Mouse (Mus musculus) stomach, embryonic 14.5 days (tissue): ENCODE measurements around the gene Ddit4l. TPM values are rescaled to one million over a fixed set of nuclear protein-coding genes. Genes with fewer than 3 reads are reported as not detected.

ENCODE experiments used
- ATAC-seq: fragments of 200-750 bp; cut with Nextera tagmentation; 2 replicates; pipeline ENCODE4 v1.8.0; 2017; ENCODE audit warnings: low read depth, moderate TSS enrichment; ENCODE audit not compliant: insufficient number of reproducible peaks, insufficient read depth, low FRiP score
- H3K27ac ChIP-seq: fragments of 300-500 bp; sonication (generic); 2 replicates; pipeline ENCODE4 v1.5.1; 2014; ENCODE audit warnings: mild to moderate bottlenecking, low read length, moderate library complexity, mixed read lengths
- H3K27me3 ChIP-seq: fragments of 300-500 bp; sonication (generic); 2 replicates; pipeline ENCODE4 v1.6.1; 2014; ENCODE audit warnings: low read length, control low read depth, mixed read lengths; ENCODE audit not compliant: control insufficient read depth, insufficient read depth
- H3K36me3 ChIP-seq: fragments of 300-500 bp; sonication (generic); 2 replicates; pipeline ENCODE4 v1.6.1; 2014; ENCODE audit warnings: mild to moderate bottlenecking, control low read depth, low read length, moderate library complexity, mixed read lengths; ENCODE audit not compliant: control insufficient read depth, insufficient read depth
- H3K4me1 ChIP-seq: fragments of 300-500 bp; sonication (generic); 2 replicates; pipeline ENCODE4 v1.6.1; 2014; ENCODE audit warnings: low read length, control low read depth, mixed read lengths; ENCODE audit not compliant: control insufficient read depth, insufficient read depth
- H3K4me2 ChIP-seq: fragments of 300-500 bp; sonication (generic); replicated peaks from 2 replicates; pipeline ENCODE4 v1.6.1; 2014; ENCODE audit warnings: low read depth, low read length, control low read depth
- H3K4me3 ChIP-seq: fragments of 300-500 bp; sonication (generic); 2 replicates; pipeline ENCODE4 v1.5.1; 2014; ENCODE audit warnings: low read depth, low read length, control low read depth
- H3K9ac ChIP-seq: fragments of 300-500 bp; sonication (generic); replicated peaks from 2 replicates; pipeline ENCODE4 v1.6.1; 2014; ENCODE audit warnings: low read depth, mild to moderate bottlenecking, control low read depth, low read length, moderate library complexity, mixed read lengths
- H3K9me3 ChIP-seq: fragments of 300-500 bp; sonication (generic); 2 replicates; pipeline ENCODE4 v1.6.1; 2016; ENCODE audit warnings: low read depth, low read length, control low read depth; ENCODE audit not compliant: control insufficient read depth
- WGBS: fragments of 180-500 bp; shearing (Covaris S2); extraction: QIAGEN DNeasy Blood & Tissue Kit; methylation state at CpG from one replicate; pipeline ENCODE4 v1.1.7; 2014; 5-methylcytosine and 5-hydroxymethylcytosine counted together
- polyA plus RNA-seq: library from polyadenylated mRNA; unstranded; fragments of >200 nt; fragmentation: Nextera tagmentation; extraction: Ambion mirVana; gene quantifications from 2 replicates; pipeline ENCODE4 v1.2.1, GENCODE M21; 2014

Ddit4l gene
- polyA plus RNA-seq, 1 experiment from 2014 or later: 3.8 TPM

GRCm38 (mm10) chr3:137611981-137612380, 9.4 kb upstream of the Ddit4l start:
- WGBS: 51% methylated on average over 2 of the region's 2 CpGs
- no peaks in the 10 kb centered on the region for H3K4me1 ChIP-seq
- H3K4me3 ChIP-seq: no peak overlapping the region
- H3K27me3 ChIP-seq: no peaks in the 10 kb centered on the region
- no peaks in the 10 kb centered on the region for H3K9me3 ChIP-seq
- ATAC-seq: no peak
- no peak overlapping the region for H3K9ac ChIP-seq
- no peaks in the 10 kb centered on the region for H3K36me3 ChIP-seq
- no peak overlapping the region for H3K4me2 ChIP-seq
- no peak overlapping the region for H3K27ac ChIP-seq

DNA sequence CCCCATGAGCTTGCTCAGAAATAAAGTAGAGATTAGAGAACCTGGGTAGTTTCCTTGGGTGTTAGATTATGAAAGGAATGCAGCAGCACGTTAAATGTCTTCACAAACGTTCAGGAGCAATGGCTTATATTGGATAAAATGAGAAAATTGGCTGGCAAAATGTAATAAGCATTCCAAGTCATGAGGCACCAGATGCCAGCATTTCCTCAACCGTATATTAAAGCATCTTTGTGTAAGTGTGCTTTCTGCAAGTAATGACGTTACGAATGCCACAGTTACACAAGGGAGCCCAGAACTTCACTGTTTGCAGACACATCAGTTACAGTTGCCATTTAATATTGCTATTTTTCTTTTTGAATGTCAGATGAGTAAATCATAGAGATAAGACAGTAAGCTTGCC, 872 bp upstream of the Ddit4l start:
- H3K9ac ChIP-seq: no peak overlapping the region
- WGBS: 83% methylated on average over 5 of the region's 5 CpGs
- H3K4me1 ChIP-seq: no peaks in the 10 kb centered on the region
- H3K36me3 ChIP-seq: no peaks in the 10 kb centered on the region
- no peak for ATAC-seq
- H3K27me3 ChIP-seq: no peaks in the 10 kb centered on the region
- H3K4me3 ChIP-seq: no peak overlapping the region
- H3K9me3 ChIP-seq: no peaks in the 10 kb centered on the region
- H3K4me2 ChIP-seq: no peak overlapping the region
- no peak overlapping the region for H3K27ac ChIP-seq

DNA sequence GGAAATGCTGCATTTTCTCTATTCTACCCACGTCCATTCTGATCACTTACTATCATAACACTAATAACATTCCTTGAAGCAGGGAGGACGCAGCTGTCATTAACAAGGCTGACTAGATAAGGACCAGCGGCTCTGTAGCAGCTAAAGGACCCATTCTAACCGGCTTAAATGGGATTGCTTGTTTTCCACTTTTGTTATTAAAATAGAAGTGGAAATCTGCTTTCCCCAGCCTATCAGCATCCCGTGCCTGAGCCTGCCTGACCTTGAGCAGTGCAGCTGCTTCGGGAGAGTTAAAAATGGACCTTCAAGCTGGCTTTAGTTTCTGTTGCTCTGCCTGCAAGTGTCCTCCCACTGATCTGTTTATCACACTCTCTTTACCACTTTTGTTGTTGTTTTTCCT, 679 bp downstream of the Ddit4l start:
- Histone ChIP-seq H3K9me3 (no peaks in the 10 kb centered on the region), H3K4me3 (no peak overlapping the region), H3K36me3 (no peaks in the 10 kb centered on the region), H3K27ac (no peak overlapping the region), H3K9ac (no peak overlapping the region), H3K4me1 (no peaks in the 10 kb centered on the region), H3K27me3 (no peaks in the 10 kb centered on the region), H3K4me2 (no peak overlapping the region)
- 47% methylated on average over 6 of the region's 6 CpGs for WGBS
- no peak for ATAC-seq

DNA sequence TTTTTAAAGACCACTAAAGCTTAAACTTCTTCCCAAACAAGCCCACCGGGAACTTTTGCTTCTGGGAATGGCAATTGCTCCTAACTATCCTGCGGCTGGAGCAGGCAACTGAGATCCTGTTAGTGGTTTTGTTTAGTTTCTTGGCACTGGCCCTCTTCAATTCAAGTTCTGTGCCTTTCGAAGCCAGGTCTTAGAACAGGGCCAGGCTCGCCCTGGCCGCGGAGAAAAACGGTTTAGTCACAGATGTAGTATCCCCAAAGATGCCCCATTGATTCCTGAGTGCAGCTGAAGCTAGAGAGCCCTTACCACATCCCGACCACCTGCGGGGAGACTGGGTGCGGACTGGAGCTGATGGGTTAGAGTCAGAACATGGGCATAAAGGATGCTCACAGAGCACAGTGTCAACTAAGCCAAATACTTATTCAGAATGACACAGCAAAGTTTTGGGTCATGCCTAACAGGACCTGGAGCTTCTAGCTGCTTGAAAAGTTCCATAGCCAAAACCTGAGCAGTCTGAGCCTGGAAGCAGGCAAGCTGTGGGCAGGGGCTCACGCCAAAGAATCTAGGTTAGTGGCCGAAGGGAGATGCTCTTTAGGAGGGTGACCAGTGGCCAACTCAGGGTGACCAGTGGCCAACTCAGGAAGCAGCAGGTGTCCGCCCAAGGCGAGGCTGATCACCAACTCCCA, 1.6 kb downstream of the Ddit4l start:
- H3K4me1 ChIP-seq: no peaks in the 10 kb centered on the region
- peak overlapping the region; percentile 45 for H3K4me3 ChIP-seq
- no peak overlapping the region for H3K9ac ChIP-seq
- no peaks in the 10 kb centered on the region for H3K27me3 ChIP-seq
- no peak for ATAC-seq
- no peak overlapping the region for H3K27ac ChIP-seq
- peak overlapping the region; percentile 84 for H3K4me2 ChIP-seq
- no peaks in the 10 kb centered on the region for H3K9me3 ChIP-seq
- H3K36me3 ChIP-seq: no peaks in the 10 kb centered on the region
- WGBS: 35% methylated on average over 14 of the region's 14 CpGs

GRCm38 (mm10) chr3:137623581-137624362, 2.4 kb downstream of the Ddit4l start:
- no peaks in the 10 kb centered on the region for H3K36me3 ChIP-seq
- no peaks in the 10 kb centered on the region for H3K27me3 ChIP-seq
- no peak overlapping the region for H3K27ac ChIP-seq
- H3K4me2 ChIP-seq: peak overlapping the region; percentile 84
- no peaks in the 10 kb centered on the region for H3K4me1 ChIP-seq
- under 1% methylated on average over 47 of the region's 47 CpGs for WGBS
- H3K4me3 ChIP-seq: peak overlapping the region; percentile 45
- no peak overlapping the region; the same call in 1 of the 2 replicates for H3K9ac ChIP-seq
- H3K9me3 ChIP-seq: no peaks in the 10 kb centered on the region
- ATAC-seq: peak; percentile 91

- WGBS: 90% methylated on average over 5 of the region's 5 CpGs
- Histone ChIP-seq H3K4me2 (no peak overlapping the region), H3K4me1 (no peaks in the 10 kb centered on the region), H3K9me3 (no peaks in the 10 kb centered on the region), H3K27me3 (no peaks in the 10 kb centered on the region), H3K9ac (no peak overlapping the region), H3K4me3 (no peak overlapping the region), H3K27ac (no peak overlapping the region), H3K36me3 (no peaks in the 10 kb centered on the region)
- no peak for ATAC-seq
Observed at GRCm38 (mm10) chr3:137625054-137625453, 3.6 kb downstream of the Ddit4l start.

GRCm38 (mm10) chr3:137633726-137634125, 12.3 kb downstream of the Ddit4l start:
- H3K4me2 ChIP-seq: no peak overlapping the region
- H3K36me3 ChIP-seq: no peaks in the 10 kb centered on the region
- no peak for ATAC-seq
- 81% methylated on average over 10 of the region's 10 CpGs for WGBS
- no peak overlapping the region for H3K9ac ChIP-seq
- no peak overlapping the region for H3K4me3 ChIP-seq
- no peaks in the 10 kb centered on the region for H3K27me3 ChIP-seq
- no peaks in the 10 kb centered on the region for H3K4me1 ChIP-seq
- H3K9me3 ChIP-seq: no peaks in the 10 kb centered on the region
- H3K27ac ChIP-seq: no peak overlapping the region

DNA sequence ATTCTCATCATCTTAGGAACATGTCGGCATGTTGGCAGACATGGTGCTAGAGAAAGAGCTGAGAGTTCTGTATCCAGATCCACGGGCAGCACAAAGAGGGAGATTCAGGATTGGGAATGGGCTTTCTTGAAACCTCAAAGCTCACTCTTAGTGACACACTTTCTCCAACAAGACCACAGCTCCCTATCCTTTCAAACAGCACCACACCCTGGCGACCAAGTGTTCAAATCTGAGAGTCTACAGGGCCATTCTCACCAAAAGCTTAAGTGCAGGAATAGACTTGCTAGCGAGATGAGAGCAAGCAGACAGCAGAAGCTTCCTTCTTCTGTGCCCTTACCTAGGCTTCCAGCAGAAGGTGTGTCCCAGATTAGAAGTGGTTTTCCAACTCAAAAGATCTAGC, 15.2 kb downstream of the Ddit4l start:
- H3K9ac ChIP-seq: no peak overlapping the region
- no peak overlapping the region for H3K27ac ChIP-seq
- no peak overlapping the region for H3K4me2 ChIP-seq
- H3K9me3 ChIP-seq: no peaks in the 10 kb centered on the region
- ATAC-seq: no peak
- no peak overlapping the region for H3K4me3 ChIP-seq
- H3K4me1 ChIP-seq: no peaks in the 10 kb centered on the region
- no peaks in the 10 kb centered on the region for H3K36me3 ChIP-seq
- no peaks in the 10 kb centered on the region for H3K27me3 ChIP-seq
- WGBS: 81% methylated on average over 4 of the region's 4 CpGs
